Mouse (Mus musculus) ES-E14 (cell line): ENCODE measurements at regions not wholly inside any gene's neighbourhood (a gene's known extent, or its start where the extent isn't known, plus 50 kb on each side); places are given as distances from the start of the nearest gene placed in this dataset.
"Not testable (repeated sequence)": the region's sequence is repeated elsewhere in the genome, so short reads cannot be mapped to it uniquely, and the experiment has no call there.

Experiments used
- DNase-seq: peaks from one replicate; pipeline ENCODE4 v3.0.0-alpha.2; 2013; ENCODE audit warnings: low read depth, low spot score
- H3K27ac ChIP-seq: 2 replicates; pipeline ENCODE4 v1.5.1; 2012; ENCODE audit warnings: low read depth, mild to moderate bottlenecking, low read length, moderate library complexity, mixed read lengths; ENCODE audit not compliant: poor library complexity, insufficient read depth, severe bottlenecking
- H3K36me3 ChIP-seq: 2 replicates; pipeline ENCODE4 v1.6.1; 2012; ENCODE audit warnings: mild to moderate bottlenecking, low read length, moderate library complexity, mixed read lengths; ENCODE audit not compliant: control insufficient read depth, poor library complexity, insufficient read depth, severe bottlenecking
- H3K4me1 ChIP-seq, 2 experiments: fragments of 150-350 bp in 1 of 2; sonication (generic) in 1 of 2; 2 replicates each; pipeline ENCODE4 v1.6.1; 2012; ENCODE audit warnings: low read length in 2 of 2, mild to moderate bottlenecking in 1 of 2, mixed read lengths in 1 of 2; ENCODE audit not compliant: control insufficient read depth in 2 of 2, insufficient read depth in 2 of 2, poor library complexity in 1 of 2
- H3K4me3 ChIP-seq, 2 experiments: fragments of 150-350 bp in 1 of 2; sonication (generic) in 1 of 2; 2 replicates each; pipeline ENCODE4 v1.5.1; 2012; ENCODE audit warnings: low read length in 2 of 2, low read depth in 1 of 2, mild to moderate bottlenecking in 1 of 2, mixed read lengths in 1 of 2; ENCODE audit not compliant: insufficient read depth in 1 of 2, poor library complexity in 1 of 2, severe bottlenecking in 1 of 2
- H3K9ac ChIP-seq: 2 replicates; pipeline ENCODE4 v1.6.1; 2012; ENCODE audit warnings: low read depth, mild to moderate bottlenecking, low read length, mixed read lengths; ENCODE audit not compliant: poor library complexity, insufficient read depth, severe bottlenecking
- H3K9me3 ChIP-seq: fragments of 150-350 bp; sonication (generic); 2 replicates; pipeline ENCODE4 v1.6.1; 2012; ENCODE audit warnings: low read depth, mild to moderate bottlenecking, low read length; ENCODE audit not compliant: control insufficient read depth, insufficient read depth
- CHD2 ChIP-seq: IDR thresholded peaks from 2 replicates; pipeline ENCODE4 v1.6.1; 2014; ENCODE audit warnings: mild to moderate bottlenecking, low read depth, low read length, inconsistent platforms
- HCFC1 ChIP-seq: IDR thresholded peaks from 2 replicates; pipeline ENCODE4 v1.6.1; 2012; ENCODE audit warnings: low read length, inconsistent platforms, borderline replicate concordance; ENCODE audit not compliant: insufficient read depth
- MAFK ChIP-seq: IDR thresholded peaks from 2 replicates; pipeline ENCODE4 v1.6.1; 2014; ENCODE audit warnings: mild to moderate bottlenecking, low read depth, low read length, inconsistent platforms; ENCODE audit not compliant: insufficient read depth
- ZC3H11A ChIP-seq: IDR thresholded peaks from 2 replicates; pipeline ENCODE4 v1.6.1; 2012; ENCODE audit warnings: low read depth, mild to moderate bottlenecking, inconsistent platforms, low read length, borderline replicate concordance
- ZNF384 ChIP-seq: IDR thresholded peaks from 2 replicates; pipeline ENCODE4 v1.6.1; 2012; ENCODE audit warnings: low read depth, low read length, inconsistent platforms
- in situ Hi-C, 2 experiments: fragments of 600-800 bp; cut with MboI; formaldehyde crosslinking; loops; one replicate each; pipeline ENCODE4 v1.15.1; 2025; ENCODE audit warnings: low sequenced_read_pairs in 2 of 2, inconsistent platforms in 1 of 2; ENCODE audit not compliant: unreplicated experiment in 2 of 2

GRCm38 (mm10) chr8:5472582-5472981, 367.4 kb upstream of the Slc10a2 start:
- Histone ChIP-seq H3K9me3 (no peaks in the 10 kb centered on the region), H3K9ac (no peak overlapping the region), H3K27ac (no peak overlapping the region), H3K4me3 (no peak overlapping the region), H3K36me3 (no peaks in the 10 kb centered on the region), H3K4me1 (no peaks in the 10 kb centered on the region)
- DNase-seq, result no peak
- TF ChIP-seq CHD2 (no peak), HCFC1 (no peak), ZNF384 (no peak), MAFK (no peak), ZC3H11A (no peak)
- in situ Hi-C loops, result no loop called here

GRCm38 (mm10) chr8:5457619-5458018, 352.5 kb upstream of the Slc10a2 start:
- Histone ChIP-seq H3K9me3 (no peaks in the 10 kb centered on the region), H3K9ac (no peak overlapping the region), H3K4me3 (no peak overlapping the region), H3K27ac (no peak overlapping the region), H3K36me3 (no peaks in the 10 kb centered on the region), H3K4me1 (no peaks in the 10 kb centered on the region)
- in situ Hi-C loops, result no loop called here
- TF ChIP-seq ZC3H11A (no peak), MAFK (no peak), CHD2 (no peak), ZNF384 (no peak), HCFC1 (no peak)
- no peak for DNase-seq

DNA sequence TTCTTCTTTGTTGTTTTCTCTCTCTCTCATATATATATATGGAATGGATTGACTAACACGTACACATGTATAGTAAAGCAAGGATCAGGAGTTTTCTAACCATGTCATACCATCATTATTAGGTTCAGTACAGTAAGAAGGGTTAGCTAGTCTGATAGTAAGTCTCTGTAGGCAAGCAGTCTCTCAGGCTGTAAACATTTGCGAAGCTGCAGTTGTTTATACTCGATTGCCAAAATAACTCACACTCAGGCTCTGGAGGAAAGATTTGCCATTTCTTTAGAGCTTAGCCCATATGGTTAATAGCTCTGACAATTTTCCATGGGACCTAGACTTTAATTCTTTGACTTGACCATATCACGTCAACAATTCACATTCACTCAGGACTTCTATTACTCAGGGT, 348.3 kb upstream of the Slc10a2 start:
- Histone ChIP-seq H3K36me3 (no peaks in the 10 kb centered on the region), H3K9ac (no peak overlapping the region), H3K9me3 (no peaks in the 10 kb centered on the region), H3K27ac (no peak overlapping the region), H3K4me1 (no peaks in the 10 kb centered on the region), H3K4me3 (no peak overlapping the region)
- TF ChIP-seq ZC3H11A, result no peak
- TF ChIP-seq HCFC1, result no peak
- TF ChIP-seq ZNF384, result no peak
- TF ChIP-seq CHD2, result no peak
- TF ChIP-seq MAFK, result no peak
- no peak for DNase-seq
- in situ Hi-C loops, result no loop called here

DNA sequence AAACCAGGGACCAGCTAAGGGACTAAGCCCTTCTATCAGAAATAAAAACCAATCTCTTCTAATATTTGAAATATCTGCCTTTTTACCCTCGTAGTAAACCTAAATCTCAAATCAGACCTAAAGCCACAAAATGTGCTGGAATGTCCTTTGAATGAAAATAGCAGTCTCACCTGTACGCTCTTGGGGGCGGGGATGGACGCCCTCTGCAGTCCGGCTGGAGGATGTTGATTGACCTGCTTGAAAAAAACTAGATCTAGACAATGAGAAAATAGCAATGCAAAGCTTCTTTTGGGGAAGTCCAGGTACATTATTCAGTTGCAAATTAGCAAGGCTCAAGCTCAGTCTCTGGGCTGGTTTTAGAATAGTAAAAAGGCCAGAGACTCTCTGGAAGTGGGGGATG, 337.1 kb upstream of the Slc10a2 start:
- in situ Hi-C loops, H3K4me3 ChIP-seq, H3K9ac ChIP-seq, H3K9me3 ChIP-seq, H3K36me3 ChIP-seq, H3K4me1 ChIP-seq: not testable (repeated sequence)
- DNase-seq, result peak; percentile 24
- H3K27ac ChIP-seq, result peak overlapping the region; percentile 81; the same call in 1 of the 2 replicates
- peak; percentile 74 for TF ChIP-seq ZNF384

DNA sequence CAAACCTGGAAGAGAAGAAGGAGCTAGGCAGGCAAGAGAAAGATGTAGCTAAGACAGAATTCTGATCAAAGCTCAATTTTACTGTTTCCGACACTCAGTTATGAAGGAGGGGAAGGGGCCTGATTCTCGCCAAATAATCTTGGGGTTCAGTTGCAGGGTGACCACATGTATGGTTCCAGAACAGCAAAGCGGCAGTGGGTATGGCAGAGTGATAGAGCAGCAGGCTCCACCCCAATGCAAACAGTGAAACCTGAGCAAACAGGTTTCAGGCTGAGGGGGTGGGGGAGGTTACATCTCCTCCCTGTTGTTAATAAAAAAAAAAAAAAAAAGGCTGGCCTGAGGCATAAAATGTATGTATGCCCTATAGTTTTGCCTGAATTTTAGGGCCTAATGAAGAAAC, 335.3 kb upstream of the Slc10a2 start:
- DNase-seq, H3K4me1 ChIP-seq, H3K9ac ChIP-seq, H3K27ac ChIP-seq, H3K36me3 ChIP-seq, H3K4me3 ChIP-seq, in situ Hi-C loops, H3K9me3 ChIP-seq: not testable (repeated sequence)
